Mouse (Mus musculus): ENCODE results near the gene Tgm7. TPM values are rescaled to one million over a fixed set of nuclear protein-coding genes. Genes with fewer than 3 reads are reported as not detected.

Gene Tgm7
- not detected for polyA plus RNA-seq (2017; shearing (Covaris generic))

DNA sequence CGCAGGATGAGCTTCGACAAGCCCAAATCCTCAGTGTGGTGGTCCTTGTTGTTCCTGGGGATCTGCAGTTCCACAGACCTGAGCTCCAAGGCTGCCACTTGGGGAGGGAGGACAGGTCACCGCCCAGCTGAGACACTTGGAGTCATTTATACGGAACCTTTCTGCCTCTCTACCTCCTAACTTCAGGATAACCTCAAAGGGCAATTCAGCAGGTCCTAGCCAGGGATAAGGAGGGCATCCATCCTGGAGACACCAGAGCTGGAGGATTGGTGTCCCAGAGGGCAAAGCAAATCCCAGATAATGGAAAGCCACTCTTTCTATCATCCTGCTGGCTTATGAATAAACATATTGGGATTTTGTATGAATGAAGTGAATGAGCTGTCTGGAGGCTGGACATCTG lies at the start of gene Tgm7:
Gene Tgm7 (minus strand): TSS at position 101 of the 400 bp plus-strand sequence.

DNA sequence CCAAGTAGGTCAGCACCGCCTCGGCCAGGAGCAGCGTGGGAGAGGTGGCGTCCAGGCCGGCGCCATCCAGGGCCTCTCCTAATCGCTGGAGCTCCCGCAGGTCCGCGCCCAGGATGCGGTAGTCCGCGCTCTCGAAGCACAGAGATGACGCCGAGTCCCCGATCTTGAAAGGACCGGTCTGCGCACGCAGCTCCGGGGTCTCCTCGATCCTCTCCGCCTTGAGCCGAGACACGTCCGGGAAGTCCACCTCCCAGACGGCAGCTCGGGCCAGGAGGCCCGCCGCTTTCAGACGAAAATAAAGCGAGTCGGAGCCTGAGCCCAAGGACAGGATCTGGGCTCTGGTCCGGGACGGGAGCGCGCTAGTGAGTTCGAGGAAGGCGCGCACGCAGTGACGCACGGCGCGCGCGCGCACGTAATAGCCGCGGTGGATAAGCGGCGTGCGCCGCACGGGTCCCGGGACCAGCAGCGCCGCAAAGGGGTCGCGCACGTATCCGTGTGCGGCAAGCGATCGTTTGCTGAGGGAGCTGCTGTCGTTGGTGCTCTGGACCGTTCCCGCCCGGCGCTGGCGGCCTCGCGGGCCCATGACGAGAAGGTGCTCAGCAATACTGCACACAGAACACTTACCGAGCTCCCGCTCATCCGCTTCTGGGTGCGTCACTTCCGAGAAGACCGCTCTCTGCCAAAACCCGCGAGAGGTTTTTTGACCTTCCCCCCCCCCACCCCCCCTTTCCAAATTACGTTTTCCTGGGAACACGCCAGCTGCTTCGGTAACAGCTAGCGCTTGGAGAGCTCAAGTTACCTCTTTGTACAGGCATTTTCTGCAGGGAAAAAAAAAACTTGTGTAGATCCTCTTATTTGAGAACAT lies 30.7 kb upstream of the Tgm7 start, which contains the start of the genes Adal and Lcmt2:
Gene Adal (plus strand): TSS at position 411 of the 865 bp plus-strand sequence.
Gene Lcmt2 (minus strand): TSS at position 636 of the 865 bp plus-strand sequence.

DNA sequence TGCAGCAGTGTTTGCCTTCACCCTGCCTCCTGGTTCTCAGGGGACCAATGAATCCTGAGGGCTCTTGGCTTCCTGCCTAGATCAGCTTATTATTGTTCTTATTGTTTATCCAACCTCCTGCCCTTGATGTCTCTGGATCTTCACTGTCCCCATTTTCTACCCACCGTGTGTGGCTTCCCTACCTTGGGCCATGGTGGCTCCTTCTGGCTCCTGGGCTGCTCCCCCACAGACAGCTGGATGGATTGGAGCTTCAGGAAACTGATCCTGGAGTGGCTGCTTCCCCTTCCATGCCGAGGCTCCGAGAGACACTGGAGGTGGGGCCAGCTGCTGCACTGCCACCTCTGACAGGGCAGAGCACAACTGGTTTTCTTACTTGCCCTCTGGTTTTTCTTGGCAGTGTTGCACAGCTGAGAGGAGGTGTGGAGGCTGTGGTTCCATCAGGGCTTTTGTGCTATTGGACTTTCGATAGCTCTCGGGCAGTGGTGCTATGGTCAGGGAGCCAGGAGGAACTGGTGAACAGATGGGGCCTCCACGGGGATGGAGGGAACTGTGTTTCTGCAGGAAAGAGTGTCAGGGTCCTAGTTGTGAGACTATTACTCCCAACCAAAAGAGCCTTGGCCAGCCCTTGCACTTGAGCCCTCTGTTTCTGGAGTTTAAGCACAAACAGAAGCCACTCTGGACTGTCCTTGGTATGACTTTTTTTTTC lies 24.0 kb downstream of the Tgm7 start, which contains the start of gene Tgm5:
Gene Tgm5 (minus strand): TSS at position 362 of the 706 bp plus-strand sequence.

Other genes with a start within 250 kb of the Tgm7 start
- 70.5 TPM for gene Ubr1, start 139.1 kb downstream of the Tgm7 start, polyA plus RNA-seq (2017; shearing (Covaris generic))
- 18.0 TPM for gene Tmem62, start 132.8 kb downstream of the Tgm7 start, polyA plus RNA-seq (2017; shearing (Covaris generic))
- gene Ccndbp1, start 101.4 kb downstream of the Tgm7 start, polyA plus RNA-seq (2017; shearing (Covaris generic)): 167 TPM
- 0.41 TPM for gene Epb42, start 72.7 kb downstream of the Tgm7 start, polyA plus RNA-seq (2017; shearing (Covaris generic))
- not detected for gene Tgm5, start 24.0 kb downstream of the Tgm7 start, polyA plus RNA-seq (2017; shearing (Covaris generic))
- 20.7 TPM for gene Adal, start 30.6 kb upstream of the Tgm7 start, polyA plus RNA-seq (2017; shearing (Covaris generic))
- 15.6 TPM for gene Lcmt2, start 30.9 kb upstream of the Tgm7 start, polyA plus RNA-seq (2017; shearing (Covaris generic))
- gene Tubgcp4, start 60.9 kb upstream of the Tgm7 start, polyA plus RNA-seq (2017; shearing (Covaris generic)): 117 TPM
- gene Zscan29, start 61.3 kb upstream of the Tgm7 start, polyA plus RNA-seq (2017; shearing (Covaris generic)): 64.1 TPM
- 82.8 TPM for gene Trp53bp1, start 161.6 kb upstream of the Tgm7 start, polyA plus RNA-seq (2017; shearing (Covaris generic))
- gene Map1a, start 179.8 kb upstream of the Tgm7 start, polyA plus RNA-seq (2017; shearing (Covaris generic)): 0.05 TPM
- gene Ppip5k1, start 245.6 kb upstream of the Tgm7 start, polyA plus RNA-seq (2017; shearing (Covaris generic)): 17.5 TPM
- gene Ckmt1, start 247.9 kb upstream of the Tgm7 start, polyA plus RNA-seq (2017; shearing (Covaris generic)): not detected

Measured in inflammation-experienced regulatory T-cells, adult 16 weeks (primary cell).